Mouse (Mus musculus) testis, adult 2 months (tissue): Measurements from ENCODE around the gene Tmem160.

Experiments used
- CTCF ChIP-seq: fragments of 200-500 bp; IDR thresholded peaks from 2 replicates; pipeline ENCODE4 v1.5.1; 2012; ENCODE audit warnings: low read depth, mild to moderate bottlenecking, inconsistent platforms, low read length, moderate library complexity; ENCODE audit not compliant: control insufficient read depth, insufficient read depth, insufficient replicate concordance
- POLR2A ChIP-seq: fragments of 200-500 bp; IDR thresholded peaks from 2 replicates; pipeline ENCODE4 v1.6.1; 2012; ENCODE audit warnings: low read depth, mild to moderate bottlenecking, inconsistent platforms, low read length, moderate library complexity; ENCODE audit not compliant: control insufficient read depth

GRCm38 (mm10) chr7:16453118-16453711 lies 636 bp downstream of the Tmem160 start:
- no peak for TF ChIP-seq POLR2A
- TF ChIP-seq CTCF: no peak
